Mouse (Mus musculus): ENCODE results near the gene Dnm1. TPM values are rescaled to one million over a fixed set of nuclear protein-coding genes. Genes with fewer than 3 reads are reported as not detected.

Gene Dnm1
- polyA plus RNA-seq, 1 experiment from 2014 or later = 38.4 TPM

DNA sequence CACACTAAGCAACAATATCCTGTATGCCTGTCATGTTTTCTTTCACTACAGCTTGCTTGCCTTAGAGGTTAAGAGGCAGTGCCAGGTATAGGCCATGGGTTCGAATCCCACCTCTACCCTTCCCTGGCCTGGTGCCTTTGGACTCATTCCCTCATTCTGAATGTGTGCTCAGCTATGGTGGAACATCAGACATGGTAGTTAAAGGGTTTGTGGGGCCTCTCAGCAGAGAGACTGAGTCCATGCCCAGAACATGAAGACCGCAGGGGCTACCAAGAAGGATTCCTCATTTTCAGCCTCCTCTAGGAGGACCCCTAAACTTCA, 9.8 kb downstream of the Dnm1 start:
- H3K9me3 ChIP-seq (ENCODE audit: control insufficient read depth, low read length) = no peaks in the 10 kb centered on the region
- no peak for ATAC-seq
- H3K4me1 ChIP-seq (replicated peaks; ENCODE audit: control insufficient read depth, insufficient read depth, low read length) = peaks cover 8% of the 10 kb centered on the region
- no peak overlapping the region for H3K27ac ChIP-seq (ENCODE audit: low read length)
- 94% methylated on average over 2 of the region's 2 CpGs for WGBS
- H3K36me3 ChIP-seq (ENCODE audit: control insufficient read depth, insufficient read depth) = no peaks in the 10 kb centered on the region
- no peak overlapping the region for H3K9ac ChIP-seq (replicated peaks; ENCODE audit: low read depth, low read length)
- no peak overlapping the region for H3K4me3 ChIP-seq (replicated peaks; ENCODE audit: low read length)
- H3K27me3 ChIP-seq (replicated peaks; ENCODE audit: control insufficient read depth, insufficient read depth, low read length) = no peaks in the 10 kb centered on the region
- H3K4me2 ChIP-seq (ENCODE audit: low read length) = no peak overlapping the region

DNA sequence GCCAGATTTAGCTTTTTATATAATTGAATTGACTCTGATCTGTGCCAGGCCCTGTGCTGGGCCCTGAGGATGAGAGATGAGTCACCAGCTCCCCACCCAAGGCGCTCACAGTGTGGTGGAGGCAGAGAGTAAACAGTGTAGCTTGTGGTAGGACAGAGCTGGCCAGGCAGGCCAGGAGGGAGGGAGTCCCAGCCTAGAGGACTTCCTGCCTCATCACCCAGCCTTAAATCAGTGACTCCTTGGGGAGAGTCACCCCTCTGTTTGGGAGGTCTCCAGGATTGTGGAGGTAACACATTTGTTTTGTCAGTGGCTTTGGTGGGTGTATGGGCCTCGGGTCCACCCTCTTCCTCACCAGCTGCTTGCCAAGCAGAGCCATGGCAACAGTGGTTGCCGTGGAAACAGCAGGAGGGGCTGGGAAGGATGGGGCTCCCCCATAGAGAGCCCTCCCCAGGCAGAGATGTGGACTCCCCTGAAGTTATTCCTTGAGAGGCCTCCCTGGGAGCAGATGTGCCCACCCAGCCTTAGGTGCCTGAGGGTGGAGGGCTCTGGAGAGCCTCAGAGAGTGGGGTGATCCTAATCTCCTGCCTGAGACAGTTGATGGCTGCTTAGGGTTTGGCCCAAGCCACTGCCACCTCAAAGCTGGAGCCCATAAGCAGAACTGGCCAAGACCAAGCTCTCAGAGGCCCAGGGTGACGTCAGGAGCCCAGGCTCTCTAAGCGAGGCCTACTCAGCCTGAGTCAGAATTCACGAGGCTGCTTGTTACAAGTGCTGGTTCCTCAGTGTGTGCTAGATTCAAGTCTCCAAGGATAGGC, 10.4 kb downstream of the Dnm1 start:
- H3K9me3 ChIP-seq (ENCODE audit: control insufficient read depth, low read length) = no peaks in the 10 kb centered on the region
- H3K27me3 ChIP-seq (replicated peaks; ENCODE audit: control insufficient read depth, insufficient read depth, low read length) = no peaks in the 10 kb centered on the region
- no peaks in the 10 kb centered on the region for H3K36me3 ChIP-seq (ENCODE audit: control insufficient read depth, insufficient read depth)
- H3K4me2 ChIP-seq (ENCODE audit: low read length) = no peak overlapping the region
- H3K4me1 ChIP-seq (replicated peaks; ENCODE audit: control insufficient read depth, insufficient read depth, low read length) = peaks cover 8% of the 10 kb centered on the region
- H3K9ac ChIP-seq (replicated peaks; ENCODE audit: low read depth, low read length) = no peak overlapping the region
- WGBS = 63% methylated on average over 6 of the region's 6 CpGs
- H3K27ac ChIP-seq (ENCODE audit: low read length) = no peak overlapping the region
- no peak overlapping the region for H3K4me3 ChIP-seq (replicated peaks; ENCODE audit: low read length)
- peak; percentile 27; the same call in 1 of the 2 replicates for ATAC-seq

DNA sequence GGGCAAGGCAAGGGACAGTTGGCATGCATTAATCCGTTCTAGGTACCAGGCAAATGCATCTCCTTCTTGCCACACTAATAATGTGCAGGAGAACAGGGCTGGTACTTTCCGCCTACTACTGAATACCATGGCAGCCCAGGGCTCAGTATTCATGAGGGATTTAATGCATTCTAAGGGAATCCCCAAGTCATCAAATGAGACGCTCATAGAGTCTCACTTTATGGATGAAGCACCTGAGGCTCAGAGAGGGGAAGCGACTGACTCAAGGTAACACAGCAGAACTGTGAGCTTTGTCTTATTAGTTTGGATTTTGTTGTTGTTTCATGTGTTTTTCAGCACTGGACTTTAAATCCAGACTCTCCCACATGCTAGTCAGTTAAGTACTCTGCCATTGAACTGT, 11.1 kb downstream of the Dnm1 start:
- Histone ChIP-seq H3K4me3 (replicated peaks; ENCODE audit: low read length) (no peak overlapping the region), H3K4me2 (ENCODE audit: low read length) (no peak overlapping the region)
- WGBS = 78% methylated on average over 4 of the region's 4 CpGs

DNA sequence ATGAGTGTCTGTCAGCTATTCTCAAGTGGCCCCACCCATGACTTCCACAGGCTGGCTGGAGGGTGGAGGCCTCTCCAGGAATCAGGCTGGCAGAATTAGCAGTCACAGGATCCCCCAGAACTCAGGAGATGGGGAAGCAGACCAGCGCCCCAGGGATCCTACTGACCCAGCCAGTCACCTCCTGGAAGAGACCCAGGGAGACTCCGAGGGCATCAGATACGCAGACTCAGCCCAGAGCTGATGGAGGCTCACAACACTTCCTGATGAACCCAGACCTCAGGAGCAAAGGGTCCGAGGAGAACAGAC, 11.6 kb downstream of the Dnm1 start:
- H3K27me3 ChIP-seq (replicated peaks; ENCODE audit: control insufficient read depth, insufficient read depth, low read length) = no peaks in the 10 kb centered on the region
- H3K36me3 ChIP-seq (ENCODE audit: control insufficient read depth, insufficient read depth) = no peaks in the 10 kb centered on the region
- H3K4me2 ChIP-seq (ENCODE audit: low read length) = no peak overlapping the region
- no peak overlapping the region for H3K4me3 ChIP-seq (replicated peaks; ENCODE audit: low read length)
- no peak for ATAC-seq
- 85% methylated on average over 4 of the region's 4 CpGs for WGBS
- H3K9ac ChIP-seq (replicated peaks; ENCODE audit: low read depth, low read length) = no peak overlapping the region
- peaks cover 8% of the 10 kb centered on the region for H3K4me1 ChIP-seq (replicated peaks; ENCODE audit: control insufficient read depth, insufficient read depth, low read length)
- no peak overlapping the region for H3K27ac ChIP-seq (ENCODE audit: low read length)
- H3K9me3 ChIP-seq (ENCODE audit: control insufficient read depth, low read length) = no peaks in the 10 kb centered on the region

More for the DNA sequence above, 11.1 kb downstream of the Dnm1 start:
- H3K9ac ChIP-seq (replicated peaks; ENCODE audit: low read depth, low read length) = no peak overlapping the region
- no peak overlapping the region for H3K27ac ChIP-seq (ENCODE audit: low read length)
- peaks cover 8% of the 10 kb centered on the region for H3K4me1 ChIP-seq (replicated peaks; ENCODE audit: control insufficient read depth, insufficient read depth, low read length)
- no peaks in the 10 kb centered on the region for H3K9me3 ChIP-seq (ENCODE audit: control insufficient read depth, low read length)
- ATAC-seq = no peak
- H3K36me3 ChIP-seq (ENCODE audit: control insufficient read depth, insufficient read depth) = no peaks in the 10 kb centered on the region
- no peaks in the 10 kb centered on the region for H3K27me3 ChIP-seq (replicated peaks; ENCODE audit: control insufficient read depth, insufficient read depth, low read length)

DNA sequence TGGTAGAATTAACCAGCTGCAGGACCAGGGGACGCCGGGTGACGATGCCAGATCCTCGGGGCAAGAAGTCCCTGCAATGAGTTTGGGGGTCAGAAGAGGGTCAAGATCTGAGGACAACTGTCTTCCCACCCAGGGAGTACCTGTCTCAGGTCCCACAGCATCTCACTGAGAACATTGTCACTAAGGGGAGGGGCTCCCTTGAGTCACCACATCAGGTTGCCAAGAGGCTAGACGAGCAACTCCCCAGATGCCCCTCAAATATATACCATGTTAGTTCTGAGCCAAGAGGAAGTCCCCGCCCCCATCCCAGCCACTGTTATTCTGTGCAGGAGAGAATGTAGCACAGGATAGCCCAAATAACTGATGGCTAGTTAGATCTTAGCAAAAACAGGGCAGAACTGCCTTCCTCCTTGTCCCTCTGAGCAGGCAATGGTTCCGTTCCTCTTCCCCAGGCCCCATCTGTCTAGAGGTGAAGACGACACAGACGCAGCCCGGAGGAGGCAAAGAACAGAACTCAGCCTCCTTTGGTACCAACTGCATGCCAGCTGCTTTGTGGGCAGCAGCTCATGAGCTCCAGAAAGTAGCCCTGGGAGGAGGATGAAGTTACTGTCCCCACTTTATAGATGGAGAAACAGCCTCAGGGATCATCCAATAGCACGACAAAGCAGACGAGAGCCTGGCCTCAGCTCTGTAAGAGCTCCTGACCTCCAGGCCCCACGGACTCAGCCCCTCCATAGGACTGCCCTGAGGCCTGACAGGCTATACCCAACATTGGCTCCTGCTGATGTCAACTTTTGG, 12.1 kb downstream of the Dnm1 start:
- no peaks in the 10 kb centered on the region for H3K27me3 ChIP-seq (replicated peaks; ENCODE audit: control insufficient read depth, insufficient read depth, low read length)
- 79% methylated on average over 13 of the region's 13 CpGs for WGBS

DNA sequence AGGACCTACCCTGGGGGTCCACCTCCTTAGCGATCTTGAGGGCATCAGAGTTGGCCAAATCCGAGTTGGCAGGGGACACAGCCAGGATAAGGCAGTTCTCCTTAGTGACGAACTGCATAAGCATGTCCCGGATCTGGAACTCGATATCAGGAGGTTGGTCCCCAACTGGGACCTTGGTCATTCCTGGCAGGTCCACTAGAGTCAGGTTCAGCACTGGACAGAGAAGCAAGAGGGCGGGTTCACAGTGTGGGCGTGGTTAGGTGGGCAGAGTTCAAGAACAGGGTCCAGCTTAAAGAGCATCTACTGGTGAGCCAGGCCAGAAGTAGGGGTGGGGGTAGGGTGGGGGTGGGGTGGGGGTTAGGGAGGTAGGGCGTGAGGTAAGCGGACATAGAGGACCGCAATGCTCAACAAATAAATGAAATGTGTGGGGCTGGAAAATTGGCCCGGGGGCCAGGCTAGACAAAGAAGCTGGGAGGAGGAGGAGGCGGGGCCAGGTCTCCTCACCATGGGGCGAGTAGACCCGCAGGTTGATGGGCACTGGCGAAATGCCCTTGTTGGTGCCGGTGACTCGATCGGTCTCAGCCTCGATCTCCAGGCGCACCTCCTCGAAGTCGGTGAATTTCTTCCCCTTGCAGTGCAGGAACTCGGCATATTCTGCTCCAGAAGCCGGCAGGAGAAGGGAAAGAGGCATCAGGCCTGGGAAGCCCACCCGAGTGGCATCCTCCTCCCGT, 13.1 kb downstream of the Dnm1 start:
- 37% methylated on average over 26 of the region's 26 CpGs for WGBS
- Histone ChIP-seq H3K9me3 (ENCODE audit: control insufficient read depth, low read length) (no peaks in the 10 kb centered on the region), H3K9ac (replicated peaks; ENCODE audit: low read depth, low read length) (no peak overlapping the region), H3K27me3 (replicated peaks; ENCODE audit: control insufficient read depth, insufficient read depth, low read length) (no peaks in the 10 kb centered on the region), H3K4me1 (replicated peaks; ENCODE audit: control insufficient read depth, insufficient read depth, low read length) (peaks cover 8% of the 10 kb centered on the region), H3K27ac (ENCODE audit: low read length) (no peak overlapping the region), H3K36me3 (ENCODE audit: control insufficient read depth, insufficient read depth) (no peaks in the 10 kb centered on the region), H3K4me2 (ENCODE audit: low read length) (no peak overlapping the region), H3K4me3 (replicated peaks; ENCODE audit: low read length) (no peak overlapping the region)
- ATAC-seq = no peak

More for the DNA sequence above, 12.1 kb downstream of the Dnm1 start:
- Histone ChIP-seq H3K4me2 (ENCODE audit: low read length) (no peak overlapping the region), H3K36me3 (ENCODE audit: control insufficient read depth, insufficient read depth) (no peaks in the 10 kb centered on the region), H3K9me3 (ENCODE audit: control insufficient read depth, low read length) (no peaks in the 10 kb centered on the region), H3K4me1 (replicated peaks; ENCODE audit: control insufficient read depth, insufficient read depth, low read length) (peaks cover 8% of the 10 kb centered on the region), H3K4me3 (replicated peaks; ENCODE audit: low read length) (no peak overlapping the region), H3K27ac (ENCODE audit: low read length) (no peak overlapping the region), H3K9ac (replicated peaks; ENCODE audit: low read depth, low read length) (no peak overlapping the region)
- no peak for ATAC-seq

DNA sequence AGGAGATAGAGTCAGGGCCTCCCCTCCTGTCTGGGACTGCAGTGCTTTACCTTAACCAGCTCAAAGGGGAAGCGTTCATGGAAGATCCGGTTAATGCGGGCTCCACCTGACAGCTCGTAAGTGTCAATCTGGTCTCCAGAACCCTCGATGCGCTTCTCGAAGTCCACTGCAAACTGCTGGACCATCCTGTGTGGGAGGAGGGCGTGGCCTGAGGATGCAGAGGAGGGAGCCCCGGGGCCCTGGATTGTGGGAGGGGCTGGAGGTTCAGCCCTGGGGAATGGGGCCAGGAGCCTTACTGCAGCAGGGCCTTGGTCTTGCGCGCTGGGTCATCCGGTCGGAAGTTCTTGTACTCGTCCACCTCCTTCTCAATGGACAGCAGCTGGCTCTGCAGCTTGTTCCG, 17.2 kb downstream of the Dnm1 start:
- H3K9me3 ChIP-seq (ENCODE audit: control insufficient read depth, low read length) = no peaks in the 10 kb centered on the region
- 58% methylated on average over 15 of the region's 15 CpGs for WGBS
- H3K4me3 ChIP-seq (replicated peaks; ENCODE audit: low read length) = no peak overlapping the region
- H3K9ac ChIP-seq (replicated peaks; ENCODE audit: low read depth, low read length) = no peak overlapping the region
- no peaks in the 10 kb centered on the region for H3K27me3 ChIP-seq (replicated peaks; ENCODE audit: control insufficient read depth, insufficient read depth, low read length)
- H3K4me1 ChIP-seq (replicated peaks; ENCODE audit: control insufficient read depth, insufficient read depth, low read length) = no peaks in the 10 kb centered on the region
- H3K4me2 ChIP-seq (ENCODE audit: low read length) = no peak overlapping the region
- H3K36me3 ChIP-seq (ENCODE audit: control insufficient read depth, insufficient read depth) = no peaks in the 10 kb centered on the region
- no peak for ATAC-seq
- no peak overlapping the region for H3K27ac ChIP-seq (ENCODE audit: low read length)

DNA sequence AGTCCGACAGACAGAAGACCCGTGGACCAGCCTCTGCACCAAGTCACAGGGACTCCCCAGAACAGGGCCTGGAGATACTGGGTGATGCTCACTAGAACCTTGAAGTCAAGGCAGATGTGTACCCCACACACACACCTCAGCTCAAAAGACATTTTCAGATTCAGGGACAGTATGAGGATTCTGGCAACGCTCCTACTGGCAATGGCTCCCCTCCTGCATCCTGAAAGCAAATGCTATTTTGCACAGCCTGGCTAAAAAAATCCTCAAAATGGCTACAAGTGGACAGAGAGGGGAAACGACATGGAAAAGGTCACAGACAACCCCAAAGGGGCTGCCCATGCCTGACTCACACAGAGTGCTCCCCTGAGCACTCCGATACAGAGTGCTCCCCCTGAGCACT, 21.0 kb downstream of the Dnm1 start:
- H3K9me3 ChIP-seq (ENCODE audit: control insufficient read depth, low read length) = no peaks in the 10 kb centered on the region

DNA sequence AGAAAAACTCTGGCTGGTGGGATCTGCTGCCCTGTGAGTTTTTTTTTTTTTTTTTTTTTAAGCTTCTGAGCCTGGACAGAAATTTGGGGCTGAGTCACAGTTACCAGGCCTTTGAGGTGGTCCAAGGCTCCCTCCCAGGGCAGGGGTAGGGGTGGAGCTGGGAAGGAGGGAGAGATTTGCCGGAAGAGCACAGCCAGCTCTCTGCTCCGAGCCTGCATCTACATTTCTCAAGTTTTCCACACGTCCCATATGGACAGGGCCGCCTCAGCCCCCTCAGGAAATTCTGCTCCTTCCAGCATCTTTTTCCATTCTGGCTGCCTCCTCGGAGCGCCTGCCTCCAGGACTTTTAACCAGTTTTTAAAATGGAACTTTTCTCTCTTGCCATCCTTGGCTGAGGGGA, 23.6 kb downstream of the Dnm1 start:
- no peaks in the 10 kb centered on the region for H3K4me1 ChIP-seq (replicated peaks; ENCODE audit: control insufficient read depth, insufficient read depth, low read length)
- H3K36me3 ChIP-seq (ENCODE audit: control insufficient read depth, insufficient read depth) = no peaks in the 10 kb centered on the region
- no peak for ATAC-seq
- no peaks in the 10 kb centered on the region for H3K9me3 ChIP-seq (ENCODE audit: control insufficient read depth, low read length)
- H3K4me2 ChIP-seq (ENCODE audit: low read length) = no peak overlapping the region
- WGBS = 63% methylated on average over 6 of the region's 6 CpGs
- H3K4me3 ChIP-seq (replicated peaks; ENCODE audit: low read length) = no peak overlapping the region
- H3K9ac ChIP-seq (replicated peaks; ENCODE audit: low read depth, low read length) = no peak overlapping the region
- no peak overlapping the region for H3K27ac ChIP-seq (ENCODE audit: low read length)
- H3K27me3 ChIP-seq (replicated peaks; ENCODE audit: control insufficient read depth, insufficient read depth, low read length) = no peaks in the 10 kb centered on the region

More for the DNA sequence above, 21.0 kb downstream of the Dnm1 start:
- Histone ChIP-seq H3K9ac (replicated peaks; ENCODE audit: low read depth, low read length) (no peak overlapping the region), H3K36me3 (ENCODE audit: control insufficient read depth, insufficient read depth) (no peaks in the 10 kb centered on the region), H3K4me1 (replicated peaks; ENCODE audit: control insufficient read depth, insufficient read depth, low read length) (no peaks in the 10 kb centered on the region), H3K4me2 (ENCODE audit: low read length) (no peak overlapping the region), H3K27me3 (replicated peaks; ENCODE audit: control insufficient read depth, insufficient read depth, low read length) (no peaks in the 10 kb centered on the region), H3K27ac (ENCODE audit: low read length) (no peak overlapping the region), H3K4me3 (replicated peaks; ENCODE audit: low read length) (no peak overlapping the region)
- 89% methylated on average over 5 of the region's 5 CpGs for WGBS
- ATAC-seq = no peak
